Mouse (Mus musculus) thymus, adult 2 months (tissue): Measurements from ENCODE around the gene Lrrn1. TPM values are rescaled to one million over a fixed set of nuclear protein-coding genes. Genes with fewer than 3 reads are reported as not detected.

Experiments
- DNase-seq: peaks from one replicate; pipeline ENCODE4 v3.0.0; 2021
- H3K27ac ChIP-seq: fragments of 200-500 bp; 2 replicates; pipeline ENCODE4 v1.5.1; 2012; ENCODE audit warnings: low read length, control low read depth; ENCODE audit not compliant: control insufficient read depth, insufficient read depth
- H3K27me3 ChIP-seq: fragments of 200-500 bp; 2 replicates; pipeline ENCODE4 v1.6.1; 2012; ENCODE audit warnings: mild to moderate bottlenecking, low read length, moderate library complexity, mixed read lengths; ENCODE audit not compliant: control insufficient read depth, insufficient read depth
- H3K36me3 ChIP-seq: fragments of 200-500 bp; 2 replicates; pipeline ENCODE4 v1.6.1; 2012; ENCODE audit warnings: mild to moderate bottlenecking, low read length, moderate library complexity; ENCODE audit not compliant: control insufficient read depth, insufficient read depth
- H3K4me1 ChIP-seq: fragments of 200-500 bp; replicated peaks from 2 replicates; pipeline ENCODE4 v1.6.1; 2012; ENCODE audit warnings: low read length; ENCODE audit not compliant: control insufficient read depth, insufficient read depth
- H3K4me3 ChIP-seq: fragments of 200-500 bp; 2 replicates; pipeline ENCODE4 v1.5.1; 2012; ENCODE audit warnings: mild to moderate bottlenecking, low read length, control low read depth, moderate library complexity; ENCODE audit not compliant: control insufficient read depth, insufficient read depth
- CTCF ChIP-seq: fragments of 200-500 bp; IDR thresholded peaks from 2 replicates; pipeline ENCODE4 v1.5.1; 2012; ENCODE audit warnings: mild to moderate bottlenecking, control low read depth, low read length, moderate library complexity, borderline replicate concordance; ENCODE audit not compliant: control insufficient read depth, poor library complexity, insufficient read depth; ENCODE audit errors: extremely low read depth
- POLR2A ChIP-seq: fragments of 200-500 bp; IDR thresholded peaks from 2 replicates; pipeline ENCODE4 v1.6.1; 2012; ENCODE audit warnings: mild to moderate bottlenecking, low read length, control low read depth, moderate library complexity; ENCODE audit not compliant: control insufficient read depth, poor library complexity, insufficient read depth; ENCODE audit errors: extremely low read depth
- WGBS: fragments of 180-500 bp; shearing (Covaris S2); methylation state at CpG from one replicate; pipeline ENCODE4 v1.1.7; 2018; 5-methylcytosine and 5-hydroxymethylcytosine counted together
- polyA plus RNA-seq: library from polyadenylated mRNA; depleted of rRNA; stranded (reverse); fragments of >200 nt; gene quantifications from 2 replicates; pipeline ENCODE4 v1.2.3, GENCODE M21; 2012

Lrrn1 gene
- polyA plus RNA-seq, 1 experiment, result 0.69 TPM

DNA sequence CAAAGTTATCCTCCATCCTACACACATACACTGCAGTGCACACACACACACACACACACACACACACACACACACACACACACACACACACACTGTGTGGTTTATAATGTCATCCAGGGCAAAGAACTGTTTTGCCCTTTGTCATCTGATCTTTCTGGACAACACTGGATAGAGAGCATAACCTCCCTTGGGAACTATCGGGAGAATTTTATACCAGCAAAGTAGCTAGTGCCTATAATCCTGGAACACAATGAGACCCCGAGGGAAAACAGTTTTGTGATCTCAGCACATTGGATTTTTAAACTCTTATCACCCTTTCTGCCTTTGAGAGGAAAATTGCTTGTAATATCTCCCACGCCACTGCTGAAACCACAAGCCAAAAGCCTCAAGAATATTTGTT lies 45.8 kb downstream of the Lrrn1 start:
- TF ChIP-seq POLR2A (no peak), CTCF (no peak)
- H3K36me3 ChIP-seq, result no peaks in the 10 kb centered on the region
- 78% methylated on average over 3 of the region's 3 CpGs for WGBS

DNA sequence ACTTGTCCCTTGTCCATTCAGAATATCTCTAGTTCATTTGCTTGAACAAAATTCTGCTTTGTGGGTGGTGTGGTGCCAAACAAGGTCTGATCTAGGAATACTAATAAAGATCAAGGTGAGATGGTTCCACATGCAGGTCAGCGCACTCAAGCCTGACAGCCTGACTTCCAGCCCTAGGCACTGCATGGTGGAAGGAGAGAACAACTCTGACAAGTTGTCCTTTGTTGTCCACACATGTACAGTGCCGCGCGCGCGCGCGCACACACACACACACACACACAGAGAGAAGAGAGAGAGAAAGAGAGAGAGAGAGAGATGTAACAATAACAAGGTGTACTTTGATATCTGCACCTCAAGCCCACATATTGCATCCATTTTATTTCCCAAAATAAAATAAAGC lies 47.7 kb downstream of the Lrrn1 start:
- Histone ChIP-seq H3K4me3 (no peak overlapping the region), H3K27ac (no peak overlapping the region), H3K27me3 (no peaks in the 10 kb centered on the region), H3K4me1 (no peaks in the 10 kb centered on the region), H3K36me3 (no peaks in the 10 kb centered on the region)
- TF ChIP-seq POLR2A (no peak), CTCF (no peak)
- DNase-seq, result no peak
- WGBS, result 97% methylated on average over 8 of the region's 8 CpGs

More for the DNA sequence above, 45.8 kb downstream of the Lrrn1 start:
- H3K4me1 ChIP-seq, result no peaks in the 10 kb centered on the region
- no peak overlapping the region for H3K27ac ChIP-seq
- DNase-seq, result no peak
- no peak overlapping the region for H3K4me3 ChIP-seq
- no peaks in the 10 kb centered on the region for H3K27me3 ChIP-seq

DNA sequence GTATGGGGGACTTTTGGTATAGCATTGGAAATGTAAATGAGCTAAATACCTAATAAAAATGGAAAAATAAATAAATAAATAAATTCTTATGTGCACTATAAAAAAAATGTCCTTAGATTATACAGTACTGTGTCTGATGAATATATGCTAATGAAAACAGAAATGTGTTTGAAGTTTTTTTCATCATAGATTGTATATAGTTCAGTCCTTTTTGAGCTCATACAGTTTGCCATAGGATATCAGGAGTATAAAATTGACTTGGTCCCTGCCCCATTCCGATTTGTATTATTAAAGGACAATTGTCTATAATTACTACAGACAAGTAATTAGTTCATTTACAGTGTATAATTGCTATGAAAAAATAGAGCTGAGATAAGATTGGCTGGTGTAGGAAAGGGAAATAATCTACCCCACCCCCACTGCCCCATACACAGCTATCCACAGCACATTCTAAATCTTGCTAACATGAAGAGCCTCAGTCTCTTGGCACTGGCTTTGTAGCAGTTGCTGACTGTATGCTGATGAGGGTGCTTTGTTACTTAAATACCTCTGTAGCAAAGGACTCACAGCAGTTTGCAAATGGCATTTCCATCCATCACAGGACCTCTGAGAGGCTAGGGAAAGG lies 54.3 kb downstream of the Lrrn1 start:
- no peak for DNase-seq
- no peak overlapping the region for H3K4me3 ChIP-seq
- no peak for TF ChIP-seq POLR2A
- no peak for TF ChIP-seq CTCF
- H3K27ac ChIP-seq, result no peak overlapping the region
- 90% methylated on average over 1 of the region's 1 CpGs for WGBS
- H3K27me3 ChIP-seq, result no peaks in the 10 kb centered on the region
- no peaks in the 10 kb centered on the region for H3K36me3 ChIP-seq
- H3K4me1 ChIP-seq, result no peaks in the 10 kb centered on the region

DNA sequence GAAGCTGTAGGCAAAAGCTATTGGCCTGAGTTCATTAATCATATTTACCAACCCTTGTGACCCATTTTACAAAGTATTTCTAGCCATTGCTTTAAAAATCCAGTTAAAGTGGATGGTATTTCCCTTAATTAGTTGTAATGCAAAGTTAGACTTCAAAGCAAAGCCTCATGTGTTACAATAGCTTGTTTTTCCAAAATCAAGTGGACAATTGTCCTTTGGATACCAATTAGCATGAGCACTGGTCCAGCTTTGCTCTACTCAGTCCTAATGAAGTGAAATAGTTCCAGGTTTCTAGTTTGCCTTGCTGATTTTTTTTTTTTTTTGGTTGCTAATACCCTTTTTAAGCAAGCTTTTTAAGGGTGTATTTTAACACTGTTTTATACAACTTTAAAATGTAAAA lies 75.6 kb downstream of the Lrrn1 start:
- DNase-seq, result no peak
- Histone ChIP-seq H3K4me1 (no peaks in the 10 kb centered on the region), H3K4me3 (no peak overlapping the region), H3K27me3 (no peaks in the 10 kb centered on the region), H3K36me3 (no peaks in the 10 kb centered on the region), H3K27ac (no peak overlapping the region)
- TF ChIP-seq POLR2A (no peak), CTCF (no peak)

DNA sequence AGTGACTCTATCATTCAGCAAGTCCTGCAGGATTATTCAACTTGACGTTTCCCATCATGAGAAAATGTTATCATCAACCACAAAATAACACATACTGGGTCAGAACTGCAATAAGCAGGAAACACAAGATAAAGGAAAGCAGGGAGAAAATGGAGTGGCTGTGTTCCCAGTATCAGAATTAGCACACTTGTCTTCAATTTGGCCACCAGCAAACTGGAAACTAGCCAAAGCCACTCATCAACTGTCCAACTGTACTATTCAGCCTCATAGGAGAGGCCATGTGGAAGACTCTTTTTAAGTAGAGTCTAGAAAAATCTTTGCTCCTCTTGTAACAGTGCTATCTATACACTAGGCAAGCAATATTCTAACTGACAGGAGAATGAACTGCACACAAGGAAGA lies 84.7 kb downstream of the Lrrn1 start:
- TF ChIP-seq CTCF (no peak), POLR2A (no peak)
- Histone ChIP-seq H3K36me3 (no peaks in the 10 kb centered on the region), H3K4me3 (no peak overlapping the region), H3K4me1 (no peaks in the 10 kb centered on the region), H3K27ac (no peak overlapping the region), H3K27me3 (no peaks in the 10 kb centered on the region)
- WGBS, result 64% methylated on average over 1 of the region's 1 CpGs
- no peak for DNase-seq
